Mouse (Mus musculus): ENCODE results near the gene Rab11a. TPM values are rescaled to one million over a fixed set of nuclear protein-coding genes. Genes with fewer than 3 reads are reported as not detected.

The Rab11a gene
- polyA plus RNA-seq, 1 experiment from 2014 or later = 247 TPM

DNA sequence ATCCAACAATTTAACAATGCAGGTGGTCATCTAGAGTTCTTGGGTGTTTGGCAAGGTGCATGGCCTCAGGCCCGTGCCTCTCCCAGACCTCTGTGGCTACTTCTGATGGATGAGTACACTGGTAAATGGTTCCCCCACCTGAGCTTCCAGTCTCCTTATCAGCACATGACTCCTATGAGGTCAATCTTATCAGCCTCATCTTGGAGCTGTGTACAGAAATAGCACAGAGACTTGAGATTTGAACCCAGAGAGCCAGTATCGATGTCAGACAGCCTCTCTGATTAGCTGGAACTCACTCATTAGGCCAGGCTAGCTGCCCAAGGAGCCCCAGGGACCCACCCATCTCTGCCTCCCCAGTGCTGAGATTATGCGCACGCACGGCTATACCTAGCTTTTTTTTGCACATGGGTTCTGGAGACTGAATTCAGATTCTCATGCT is 32.9 kb upstream of the Rab11a start:
- peaks cover 14% of the 10 kb centered on the region for H3K4me1 ChIP-seq
- H3K9me3 ChIP-seq = no peaks in the 10 kb centered on the region
- 90% methylated on average over 5 of the region's 5 CpGs for WGBS
- no peaks in the 10 kb centered on the region for H3K27me3 ChIP-seq (replicated peaks; ENCODE audit: low read depth, poor library complexity, severe bottlenecking)
- no peak overlapping the region for H3K4me3 ChIP-seq
- no peak for DNase-seq (ENCODE audit: low spot score)
- H3K36me3 ChIP-seq (replicated peaks) = no peaks in the 10 kb centered on the region
- H3K27ac ChIP-seq (replicated peaks) = no peak overlapping the region

DNA sequence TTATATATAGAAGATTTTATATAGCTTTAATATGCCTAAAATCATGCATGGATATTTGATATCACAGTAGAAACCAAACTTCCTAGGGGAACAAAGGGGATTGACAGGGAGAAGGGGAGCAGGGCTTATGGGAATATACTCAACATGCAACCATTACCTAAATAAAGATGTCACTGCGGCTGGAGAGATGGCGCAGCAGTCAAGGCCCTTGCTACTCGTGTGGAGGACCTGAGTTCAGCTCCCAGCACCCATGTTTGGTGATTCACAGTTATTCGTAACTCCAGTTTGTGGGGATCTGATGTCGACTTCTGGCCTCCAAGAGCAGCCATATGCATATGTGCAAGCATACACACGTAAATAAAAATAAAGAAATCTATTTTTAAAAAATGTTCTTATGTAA is 32.4 kb upstream of the Rab11a start:
- Histone ChIP-seq H3K4me3 (no peak overlapping the region), H3K4me1 (peaks cover 11% of the 10 kb centered on the region), H3K9me3 (no peaks in the 10 kb centered on the region), H3K27me3 (replicated peaks; ENCODE audit: low read depth, poor library complexity, severe bottlenecking) (no peaks in the 10 kb centered on the region), H3K27ac (replicated peaks) (no peak overlapping the region), H3K36me3 (replicated peaks) (no peaks in the 10 kb centered on the region)
- no peak for DNase-seq (ENCODE audit: low spot score)
- WGBS = 93% methylated on average over 6 of the region's 6 CpGs

DNA sequence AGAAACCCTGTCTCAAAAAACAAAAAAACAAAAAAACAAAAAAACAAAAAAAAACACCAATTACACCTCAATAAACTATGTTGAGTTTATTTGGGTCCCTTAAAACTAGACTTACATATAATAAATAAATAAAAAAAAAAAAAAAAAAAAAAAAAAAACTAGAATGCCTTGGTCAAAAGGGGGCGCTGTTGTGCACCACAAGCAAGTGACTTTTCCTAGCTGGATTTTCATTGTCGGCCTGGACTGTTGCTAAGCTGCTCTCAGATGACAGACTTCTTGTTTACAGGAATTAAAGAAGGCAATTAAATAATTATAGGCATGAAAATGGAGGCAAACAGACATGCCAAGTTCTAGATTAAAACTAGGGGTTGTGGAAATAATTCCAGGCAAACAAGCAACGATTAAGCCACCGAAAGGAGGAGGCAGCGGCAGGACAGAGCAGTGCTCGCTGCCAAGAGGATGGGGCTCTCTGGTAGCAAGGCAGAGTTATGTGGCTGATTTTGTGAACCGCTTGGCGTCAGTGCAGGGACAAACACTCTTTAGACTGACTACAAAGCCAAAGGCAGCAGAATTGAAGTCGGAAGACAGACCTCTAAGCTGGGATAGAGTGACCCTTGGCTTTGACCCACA is 31.6 kb upstream of the Rab11a start:
- H3K27me3 ChIP-seq (replicated peaks; ENCODE audit: low read depth, poor library complexity, severe bottlenecking) = no peaks in the 10 kb centered on the region
- no peaks in the 10 kb centered on the region for H3K36me3 ChIP-seq (replicated peaks)
- H3K27ac ChIP-seq (replicated peaks) = no peak overlapping the region
- 38% methylated on average over 9 of the region's 9 CpGs for WGBS
- H3K9me3 ChIP-seq = no peaks in the 10 kb centered on the region
- no peak overlapping the region for H3K4me3 ChIP-seq
- peaks cover 4% of the 10 kb centered on the region for H3K4me1 ChIP-seq
- DNase-seq (ENCODE audit: low spot score) = peak; percentile 47

DNA sequence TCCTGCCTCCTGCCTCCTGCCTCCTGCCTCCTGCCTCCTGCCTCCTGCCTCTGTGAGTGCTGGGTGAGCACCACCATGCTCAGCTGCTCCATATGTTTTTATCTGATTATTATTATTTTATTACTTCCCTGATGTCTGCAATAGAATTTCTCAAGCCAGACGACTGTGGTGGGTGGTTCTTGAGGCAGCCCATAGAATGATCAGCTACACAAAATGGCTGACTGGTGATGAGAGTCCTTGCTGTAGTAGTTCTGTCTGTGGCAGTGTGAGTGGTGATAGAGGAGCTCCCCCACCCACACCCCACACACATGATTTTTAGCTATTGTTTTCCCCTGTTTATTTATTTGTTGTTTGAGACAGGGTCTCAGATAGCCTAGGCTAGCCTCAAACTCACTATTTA is 30.2 kb upstream of the Rab11a start:
- peaks cover 4% of the 10 kb centered on the region for H3K4me1 ChIP-seq
- 69% methylated on average over 1 of the region's 1 CpGs for WGBS
- no peak for DNase-seq (ENCODE audit: low spot score)

DNA sequence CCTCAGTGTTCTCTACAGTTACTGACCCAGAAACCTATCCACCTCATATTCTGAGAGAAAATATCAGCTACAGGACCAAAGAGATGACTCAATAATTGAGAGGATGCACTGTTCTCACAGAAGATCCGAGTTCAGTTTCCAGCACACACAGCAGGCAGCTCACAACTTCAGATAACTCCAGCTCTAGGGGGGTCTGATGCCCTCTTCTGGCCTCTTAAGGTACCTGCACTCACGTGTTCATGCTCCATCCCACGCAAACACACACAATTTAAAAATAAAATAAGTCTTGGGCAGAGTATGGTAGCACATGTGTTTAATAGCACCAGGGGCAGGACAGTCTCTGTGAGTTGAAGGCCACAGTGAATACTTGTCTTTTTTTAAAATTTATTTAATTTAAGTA is 28.6 kb upstream of the Rab11a start:
- Histone ChIP-seq H3K27me3 (replicated peaks; ENCODE audit: low read depth, poor library complexity, severe bottlenecking) (no peaks in the 10 kb centered on the region), H3K9me3 (no peaks in the 10 kb centered on the region), H3K27ac (replicated peaks) (no peak overlapping the region), H3K4me3 (no peak overlapping the region), H3K36me3 (replicated peaks) (no peaks in the 10 kb centered on the region), H3K4me1 (peaks cover 4% of the 10 kb centered on the region)
- DNase-seq (ENCODE audit: low spot score) = no peak
- 86% methylated on average over 3 of the region's 3 CpGs for WGBS

More for the DNA sequence above, 30.2 kb upstream of the Rab11a start:
- no peaks in the 10 kb centered on the region for H3K27me3 ChIP-seq (replicated peaks; ENCODE audit: low read depth, poor library complexity, severe bottlenecking)
- H3K9me3 ChIP-seq = no peaks in the 10 kb centered on the region
- no peak overlapping the region for H3K4me3 ChIP-seq
- no peak overlapping the region for H3K27ac ChIP-seq (replicated peaks)
- no peaks in the 10 kb centered on the region for H3K36me3 ChIP-seq (replicated peaks)

DNA sequence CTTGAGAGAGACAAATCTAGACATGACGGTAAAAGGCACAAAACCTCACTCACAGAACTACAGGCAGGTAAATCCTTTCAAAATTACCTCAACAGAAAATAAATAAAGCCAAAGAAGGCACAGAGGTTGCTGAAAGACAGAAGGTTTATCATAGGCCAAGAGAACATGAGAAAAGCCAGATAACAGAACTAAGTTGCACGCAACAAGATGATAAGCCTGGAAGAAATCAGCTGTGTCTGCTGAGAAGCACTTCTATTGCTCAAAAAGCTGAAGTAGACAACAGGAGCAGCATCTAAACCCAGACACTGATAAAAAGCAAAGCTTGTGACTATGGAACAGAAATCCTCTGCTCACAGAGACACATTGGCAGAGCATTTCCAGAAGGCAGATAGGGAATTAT is 27.3 kb upstream of the Rab11a start:
- Histone ChIP-seq H3K27ac (replicated peaks) (no peak overlapping the region), H3K36me3 (replicated peaks) (no peaks in the 10 kb centered on the region), H3K9me3 (no peaks in the 10 kb centered on the region), H3K4me1 (peaks cover 4% of the 10 kb centered on the region), H3K27me3 (replicated peaks; ENCODE audit: low read depth, poor library complexity, severe bottlenecking) (no peaks in the 10 kb centered on the region), H3K4me3 (no peak overlapping the region)
- 83% methylated on average over 2 of the region's 2 CpGs for WGBS
- no peak for DNase-seq (ENCODE audit: low spot score)

DNA sequence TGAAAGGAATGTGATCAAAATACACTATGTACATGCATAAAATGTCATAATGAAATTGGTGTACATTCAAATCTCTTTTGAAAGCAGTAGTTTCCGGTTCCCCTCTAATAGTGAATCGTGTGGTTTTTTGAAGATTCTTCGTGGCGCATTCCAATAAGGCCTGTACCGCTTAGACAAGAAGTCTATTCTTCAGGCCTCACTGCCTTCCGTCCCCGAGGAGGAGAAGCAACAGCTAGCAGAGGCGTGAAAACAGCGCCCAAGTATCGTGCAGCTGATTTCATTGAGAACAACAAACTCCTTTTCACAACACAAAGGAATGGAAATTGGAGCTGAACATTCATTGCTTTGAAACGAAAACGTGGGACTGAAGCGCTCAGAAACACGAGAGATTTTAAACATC is 20.5 kb upstream of the Rab11a start:
- Histone ChIP-seq H3K4me1 (no peaks in the 10 kb centered on the region), H3K36me3 (replicated peaks) (no peaks in the 10 kb centered on the region), H3K27ac (replicated peaks) (no peak overlapping the region), H3K27me3 (replicated peaks; ENCODE audit: low read depth, poor library complexity, severe bottlenecking) (no peaks in the 10 kb centered on the region), H3K9me3 (no peaks in the 10 kb centered on the region), H3K4me3 (no peak overlapping the region)
- no peak for DNase-seq (ENCODE audit: low spot score)
- WGBS = 77% methylated on average over 14 of the region's 14 CpGs

DNA sequence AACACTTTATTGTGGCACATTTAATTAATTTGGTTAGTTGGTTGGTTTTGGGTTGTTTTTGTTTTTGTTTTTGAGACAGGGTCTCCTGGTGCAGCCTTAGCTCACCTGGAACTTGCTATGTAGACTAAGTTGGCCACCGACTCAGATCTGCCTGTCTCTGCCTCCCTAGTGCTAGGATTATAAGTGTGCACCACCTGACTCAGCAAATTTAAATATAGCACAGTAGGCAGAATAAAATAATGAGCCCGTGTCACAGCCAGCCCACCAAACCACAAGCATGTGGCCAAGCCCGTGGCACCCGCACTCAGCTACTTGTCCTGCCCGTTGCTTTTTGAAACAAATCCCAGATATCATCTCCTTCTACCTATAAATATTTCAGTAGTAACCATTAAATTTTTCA is 15.0 kb upstream of the Rab11a start:
- Histone ChIP-seq H3K27me3 (replicated peaks; ENCODE audit: low read depth, poor library complexity, severe bottlenecking) (no peaks in the 10 kb centered on the region), H3K4me3 (no peak overlapping the region), H3K27ac (replicated peaks) (no peak overlapping the region), H3K4me1 (no peaks in the 10 kb centered on the region), H3K36me3 (replicated peaks) (no peaks in the 10 kb centered on the region), H3K9me3 (no peaks in the 10 kb centered on the region)
- DNase-seq (ENCODE audit: low spot score) = no peak
- WGBS = 94% methylated on average over 5 of the region's 5 CpGs

DNA sequence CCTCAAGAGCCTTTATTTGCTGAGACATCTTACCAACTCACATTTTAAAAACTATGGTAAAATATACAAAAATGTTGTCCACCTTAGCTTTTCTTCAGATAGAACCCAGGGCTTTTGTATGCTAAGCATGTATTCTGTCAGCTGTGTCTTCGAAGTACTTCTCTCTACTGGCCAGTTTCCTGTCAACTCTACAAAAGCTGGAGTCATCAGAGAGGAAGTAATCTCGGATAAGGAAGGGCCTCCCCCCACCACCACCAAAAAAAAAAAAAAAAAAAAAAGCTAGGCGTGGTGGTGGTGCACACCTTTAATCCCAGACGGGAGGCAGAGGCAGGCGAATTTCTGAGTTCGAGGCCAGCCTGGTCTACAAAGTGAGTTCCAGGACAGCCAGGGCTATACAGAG is 11.8 kb upstream of the Rab11a start:
- Histone ChIP-seq H3K27me3 (replicated peaks; ENCODE audit: low read depth, poor library complexity, severe bottlenecking) (no peaks in the 10 kb centered on the region), H3K9me3 (no peaks in the 10 kb centered on the region), H3K27ac (replicated peaks) (no peak overlapping the region), H3K4me1 (no peaks in the 10 kb centered on the region), H3K36me3 (replicated peaks) (no peaks in the 10 kb centered on the region), H3K4me3 (no peak overlapping the region)
- no peak for DNase-seq (ENCODE audit: low spot score)
- 83% methylated on average over 6 of the region's 6 CpGs for WGBS

DNA sequence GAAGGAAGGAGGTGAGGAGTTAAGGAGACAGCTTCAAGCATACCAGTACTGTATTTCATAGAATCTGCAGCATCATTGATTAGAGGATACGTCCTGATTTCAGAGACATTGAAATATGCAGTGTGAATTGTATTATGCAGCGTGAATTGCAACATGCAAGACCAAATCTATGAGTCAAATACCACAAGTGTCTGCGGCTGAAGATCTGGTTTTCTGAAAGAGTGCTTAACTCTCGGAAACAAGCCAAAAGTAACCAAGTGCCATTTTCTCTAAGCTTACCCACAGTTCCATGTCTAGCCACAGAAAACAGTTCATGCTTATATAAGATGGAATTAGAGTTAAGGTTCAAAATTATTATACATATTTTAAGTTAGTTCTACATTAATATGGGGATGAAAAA is 10.2 kb upstream of the Rab11a start:
- no peaks in the 10 kb centered on the region for H3K9me3 ChIP-seq
- H3K4me1 ChIP-seq = no peaks in the 10 kb centered on the region
- no peak overlapping the region for H3K27ac ChIP-seq (replicated peaks)
- H3K4me3 ChIP-seq = no peak overlapping the region
- 82% methylated on average over 4 of the region's 4 CpGs for WGBS
- DNase-seq (ENCODE audit: low spot score) = no peak
- H3K36me3 ChIP-seq (replicated peaks) = no peaks in the 10 kb centered on the region
- H3K27me3 ChIP-seq (replicated peaks; ENCODE audit: low read depth, poor library complexity, severe bottlenecking) = no peaks in the 10 kb centered on the region

DNA sequence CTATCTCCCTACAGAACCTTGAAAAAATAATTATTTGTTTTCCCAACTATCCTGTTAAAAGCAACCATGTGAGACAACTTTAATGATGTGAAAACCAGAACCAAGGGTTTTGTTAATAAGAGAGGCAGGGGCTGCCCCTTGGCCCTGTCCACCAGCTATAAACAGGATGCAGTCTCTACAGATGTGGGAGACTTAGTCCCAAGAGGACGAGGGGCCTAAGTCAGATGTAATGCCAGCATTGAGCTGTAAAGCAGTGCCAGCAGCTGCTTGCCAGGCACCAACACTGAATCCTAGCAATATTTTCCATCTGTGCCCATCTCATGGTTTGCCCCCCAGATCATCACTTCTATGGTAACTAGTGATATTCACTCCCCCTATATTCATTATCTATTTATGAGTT is 4.9 kb upstream of the Rab11a start:
- no peak overlapping the region for H3K4me3 ChIP-seq
- WGBS = 78% methylated on average over 1 of the region's 1 CpGs
- H3K27ac ChIP-seq (replicated peaks) = no peak overlapping the region
- no peaks in the 10 kb centered on the region for H3K9me3 ChIP-seq
- no peaks in the 10 kb centered on the region for H3K27me3 ChIP-seq (replicated peaks; ENCODE audit: low read depth, poor library complexity, severe bottlenecking)
- no peak for DNase-seq (ENCODE audit: low spot score)
- H3K4me1 ChIP-seq = no peaks in the 10 kb centered on the region
- H3K36me3 ChIP-seq (replicated peaks) = no peaks in the 10 kb centered on the region

DNA sequence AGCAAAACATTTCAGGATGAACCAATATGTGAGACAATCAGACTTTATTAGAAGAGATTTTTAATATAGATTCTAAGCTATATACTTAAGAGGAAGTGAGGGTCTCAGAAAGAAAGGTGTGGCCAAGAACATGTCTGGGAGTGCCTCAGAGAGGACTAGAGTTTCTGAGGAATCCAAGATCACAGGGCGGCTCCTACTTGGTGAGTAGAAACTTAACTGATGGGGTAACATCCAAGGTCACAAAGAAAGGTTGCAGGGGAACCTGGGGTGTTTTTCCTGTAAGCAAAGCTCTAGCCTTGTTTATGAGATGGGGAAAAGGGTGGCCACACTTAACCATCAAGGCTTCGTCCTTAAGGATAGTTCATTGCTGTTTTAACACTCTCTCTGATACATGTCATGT is 1.4 kb upstream of the Rab11a start:
- Histone ChIP-seq H3K4me1 (peaks cover 9% of the 10 kb centered on the region), H3K36me3 (replicated peaks) (no peaks in the 10 kb centered on the region), H3K4me3 (no peak overlapping the region), H3K27me3 (replicated peaks; ENCODE audit: low read depth, poor library complexity, severe bottlenecking) (no peaks in the 10 kb centered on the region), H3K27ac (replicated peaks) (no peak overlapping the region), H3K9me3 (no peaks in the 10 kb centered on the region)
- no peak for DNase-seq (ENCODE audit: low spot score)
- WGBS = 84% methylated on average over 2 of the region's 2 CpGs

DNA sequence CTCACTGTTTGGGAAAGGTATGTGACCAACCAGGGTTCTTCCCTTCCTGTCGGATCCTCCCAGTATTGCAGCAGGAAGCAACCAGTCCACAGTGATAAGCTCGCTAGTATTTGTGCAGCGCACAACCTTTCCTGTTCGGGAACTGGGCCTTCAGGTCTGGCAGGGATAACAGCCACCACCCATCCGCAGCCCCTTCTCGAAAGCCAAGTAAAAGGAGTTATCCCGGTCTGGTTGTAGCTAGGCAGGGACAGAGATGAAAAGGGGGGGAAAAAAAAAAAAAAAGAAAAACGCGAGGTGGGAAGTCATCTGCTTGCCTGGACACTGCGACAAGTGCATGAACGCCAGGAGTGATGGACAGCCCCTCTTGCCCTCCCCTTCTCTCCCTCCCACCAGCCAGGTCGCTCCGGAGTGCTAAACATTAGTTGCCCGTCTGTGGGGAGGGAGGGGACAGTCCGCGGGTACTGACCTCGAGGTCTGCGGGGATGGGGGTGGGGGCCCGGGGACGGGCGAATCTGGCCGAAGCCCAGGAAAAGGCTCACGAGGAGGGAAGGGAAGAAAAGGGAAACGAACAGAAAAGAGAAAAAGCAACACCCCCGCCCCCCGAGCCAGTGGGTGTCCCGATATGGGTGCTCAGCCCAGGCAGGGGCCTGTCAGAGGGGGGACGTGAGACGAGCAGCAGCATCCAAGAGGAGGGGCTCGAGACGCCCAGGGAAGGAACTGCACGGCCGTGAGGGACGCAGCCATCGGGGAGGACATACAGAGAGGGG is 736 bp downstream of the Rab11a start:
- DNase-seq (ENCODE audit: low spot score) = peak; percentile 69
- no peaks in the 10 kb centered on the region for H3K36me3 ChIP-seq (replicated peaks)
- H3K27me3 ChIP-seq (replicated peaks; ENCODE audit: low read depth, poor library complexity, severe bottlenecking) = no peaks in the 10 kb centered on the region
- under 1% methylated on average over 34 of the region's 35 CpGs for WGBS
- H3K4me3 ChIP-seq = peak overlapping the region; percentile 88
- H3K9me3 ChIP-seq = no peaks in the 10 kb centered on the region
- peak overlapping the region; percentile 87 for H3K27ac ChIP-seq (replicated peaks)
- H3K4me1 ChIP-seq = peaks cover 9% of the 10 kb centered on the region
